Mouse (Mus musculus) thymus, adult 2 months (tissue): ENCODE data around the gene Adcy9. TPM values are rescaled to one million over a fixed set of nuclear protein-coding genes. Genes with fewer than 3 reads are reported as not detected.
"Not testable (repeated sequence)": the region's sequence is repeated elsewhere in the genome, so short reads cannot be mapped to it uniquely, and the experiment has no call there.

ENCODE experiments used
- DNase-seq: peaks from one replicate; pipeline ENCODE4 v3.0.0; 2021
- H3K27ac ChIP-seq: fragments of 200-500 bp; 2 replicates; pipeline ENCODE4 v1.5.1; 2012; ENCODE audit warnings: low read length, control low read depth; ENCODE audit not compliant: control insufficient read depth, insufficient read depth
- H3K27me3 ChIP-seq: fragments of 200-500 bp; 2 replicates; pipeline ENCODE4 v1.6.1; 2012; ENCODE audit warnings: mild to moderate bottlenecking, low read length, moderate library complexity, mixed read lengths; ENCODE audit not compliant: control insufficient read depth, insufficient read depth
- H3K36me3 ChIP-seq: fragments of 200-500 bp; 2 replicates; pipeline ENCODE4 v1.6.1; 2012; ENCODE audit warnings: mild to moderate bottlenecking, low read length, moderate library complexity; ENCODE audit not compliant: control insufficient read depth, insufficient read depth
- H3K4me1 ChIP-seq: fragments of 200-500 bp; replicated peaks from 2 replicates; pipeline ENCODE4 v1.6.1; 2012; ENCODE audit warnings: low read length; ENCODE audit not compliant: control insufficient read depth, insufficient read depth
- H3K4me3 ChIP-seq: fragments of 200-500 bp; 2 replicates; pipeline ENCODE4 v1.5.1; 2012; ENCODE audit warnings: mild to moderate bottlenecking, low read length, control low read depth, moderate library complexity; ENCODE audit not compliant: control insufficient read depth, insufficient read depth
- CTCF ChIP-seq: fragments of 200-500 bp; IDR thresholded peaks from 2 replicates; pipeline ENCODE4 v1.5.1; 2012; ENCODE audit warnings: mild to moderate bottlenecking, control low read depth, low read length, moderate library complexity, borderline replicate concordance; ENCODE audit not compliant: control insufficient read depth, poor library complexity, insufficient read depth; ENCODE audit errors: extremely low read depth
- POLR2A ChIP-seq: fragments of 200-500 bp; IDR thresholded peaks from 2 replicates; pipeline ENCODE4 v1.6.1; 2012; ENCODE audit warnings: mild to moderate bottlenecking, low read length, control low read depth, moderate library complexity; ENCODE audit not compliant: control insufficient read depth, poor library complexity, insufficient read depth; ENCODE audit errors: extremely low read depth
- WGBS: fragments of 180-500 bp; shearing (Covaris S2); methylation state at CpG from one replicate; pipeline ENCODE4 v1.1.7; 2018; 5-methylcytosine and 5-hydroxymethylcytosine counted together
- polyA plus RNA-seq: library from polyadenylated mRNA; depleted of rRNA; stranded (reverse); fragments of >200 nt; gene quantifications from 2 replicates; pipeline ENCODE4 v1.2.3, GENCODE M21; 2012; rRNA removed

The Adcy9 gene
- polyA plus RNA-seq, 1 experiment = 7.6 TPM

DNA sequence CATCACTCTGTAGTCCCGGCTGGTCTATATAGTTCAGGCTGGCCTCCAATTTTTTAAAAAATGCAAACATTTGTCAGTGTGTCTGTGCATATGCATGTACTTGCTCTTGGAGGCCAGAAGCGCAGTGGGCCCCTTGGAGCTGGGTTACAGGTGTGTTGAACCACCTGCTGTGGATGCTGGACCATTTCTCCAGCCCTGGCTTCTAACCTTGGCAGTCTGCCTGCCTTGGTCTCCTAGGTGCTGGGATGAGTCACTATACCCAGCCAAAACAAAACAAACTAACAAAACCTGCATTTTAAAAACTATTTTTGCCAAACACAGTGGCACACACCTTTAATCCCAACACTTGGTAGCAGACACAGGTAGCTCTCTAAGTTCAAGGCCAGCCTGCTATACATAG is 162.8 kb downstream of the Adcy9 start:
- no peaks in the 10 kb centered on the region for H3K27me3 ChIP-seq
- no peak overlapping the region for H3K4me3 ChIP-seq
- 97% methylated on average over 2 of the region's 2 CpGs for WGBS
- no peaks in the 10 kb centered on the region for H3K36me3 ChIP-seq
- H3K4me1 ChIP-seq = no peaks in the 10 kb centered on the region
- DNase-seq = no peak
- no peak overlapping the region for H3K27ac ChIP-seq
- TF ChIP-seq CTCF (no peak), POLR2A (no peak)

DNA sequence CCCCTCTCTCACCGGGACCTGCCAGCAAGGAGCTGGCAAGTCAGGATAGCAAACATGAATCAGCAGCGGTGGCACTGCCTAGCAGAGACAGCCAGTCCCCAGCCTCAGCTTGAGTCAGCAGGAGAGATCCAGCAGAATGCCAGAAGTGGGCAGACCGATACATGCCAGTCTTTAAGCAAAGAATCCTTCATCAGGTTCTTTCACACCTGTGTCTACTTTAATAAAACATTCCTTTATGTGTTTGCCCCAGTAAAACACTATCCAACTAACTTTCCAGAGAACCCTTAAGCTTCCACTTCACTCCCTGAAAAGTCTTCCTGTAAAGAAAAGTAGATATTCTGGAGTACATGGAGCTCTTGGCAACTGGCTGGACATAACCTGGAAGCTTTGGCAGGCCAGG is 171.5 kb downstream of the Adcy9 start:
- H3K36me3 ChIP-seq = no peaks in the 10 kb centered on the region
- H3K27ac ChIP-seq = no peak overlapping the region
- no peaks in the 10 kb centered on the region for H3K27me3 ChIP-seq
- no peak for TF ChIP-seq POLR2A
- TF ChIP-seq CTCF = no peak
- WGBS = 97% methylated on average over 3 of the region's 3 CpGs
- no peaks in the 10 kb centered on the region for H3K4me1 ChIP-seq
- no peak overlapping the region for H3K4me3 ChIP-seq
- DNase-seq = no peak

DNA sequence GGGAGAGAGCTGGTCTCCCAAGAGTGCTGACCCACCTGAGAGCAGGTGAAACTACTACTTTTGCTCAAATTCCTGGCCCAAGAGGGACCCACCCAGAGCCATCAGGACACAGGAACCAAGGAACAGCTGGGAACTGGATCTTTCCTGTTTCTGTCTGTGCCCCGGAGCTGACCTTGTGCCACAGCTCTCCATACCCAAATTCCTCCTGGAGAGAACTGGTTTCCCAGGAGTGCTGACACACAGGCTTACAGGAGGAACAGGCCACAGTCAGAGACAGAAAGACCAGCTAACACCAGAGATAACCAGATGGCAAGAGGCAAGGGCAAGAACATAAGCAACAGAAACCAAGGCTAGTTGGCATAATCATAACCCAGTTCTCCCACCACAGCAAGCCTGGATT is 175.1 kb downstream of the Adcy9 start:
- WGBS = 100% methylated on average over 1 of the region's 1 CpGs
- H3K4me3 ChIP-seq, H3K4me1 ChIP-seq, H3K27me3 ChIP-seq, DNase-seq, H3K27ac ChIP-seq, H3K36me3 ChIP-seq: not testable (repeated sequence)

Other genes with a start within 250 kb of the Adcy9 start
- 56.9 and 76.8 TPM in 2 replicates for gene Crebbp, start 206.5 kb downstream of the Adcy9 start, polyA plus RNA-seq
- 5.3 and 12.1 TPM in 2 replicates for gene Srl, start 121.3 kb upstream of the Adcy9 start, polyA plus RNA-seq
- 12.0 and 13.5 TPM in 2 replicates for gene Tfap4, start 139.4 kb upstream of the Adcy9 start, polyA plus RNA-seq
- gene Glis2, start 174.2 kb upstream of the Adcy9 start, polyA plus RNA-seq = 11.8 and 14.3 TPM in 2 replicates
- 35.7 and 40.4 TPM in 2 replicates for gene Pam16, start 204.5 kb upstream of the Adcy9 start, polyA plus RNA-seq
- gene Vasn, start 219.4 kb upstream of the Adcy9 start, polyA plus RNA-seq = 5.3 and 8.1 TPM in 2 replicates
- gene Dnaja3, start 219.5 kb upstream of the Adcy9 start, polyA plus RNA-seq = 18.3 and 19.7 TPM in 2 replicates